Mouse (Mus musculus) CH12.LX (cell line): Measurements from ENCODE around the gene Prdm10.

ENCODE experiments used
- CTCF ChIP-seq, 2 experiments: IDR thresholded peaks in 1 of 2; conservative IDR thresholded peaks in 1 of 2; 2 replicates each; pipeline ENCODE4 v1.5.1; 2011 to 2012; ENCODE audit warnings: low read depth in 2 of 2, low read length in 2 of 2, improper control_type of control experiment in 1 of 2, inconsistent platforms in 1 of 2, mild to moderate bottlenecking in 1 of 2, moderate library complexity in 1 of 2
- ELF1 ChIP-seq: IDR thresholded peaks from 2 replicates; pipeline ENCODE4 v1.6.1; 2014; ENCODE audit warnings: low read depth, mild to moderate bottlenecking, inconsistent platforms, low read length, improper control_type of control experiment
- ETS1 ChIP-seq: conservative IDR thresholded peaks from 2 replicates; pipeline ENCODE4 v1.6.1; 2012; ENCODE audit warnings: low read depth, mild to moderate bottlenecking, inconsistent platforms, low read length, improper control_type of control experiment, moderate library complexity
- IRF4 ChIP-seq: IDR thresholded peaks from 2 replicates; pipeline ENCODE4 v1.6.1; 2014; ENCODE audit warnings: low read depth, mild to moderate bottlenecking, inconsistent platforms, low read length, improper control_type of control experiment
- MAFK ChIP-seq: IDR thresholded peaks from 2 replicates; pipeline ENCODE4 v1.6.1; 2011; ENCODE audit warnings: low read length, improper control_type of control experiment; ENCODE audit not compliant: insufficient replicate concordance
- MAX ChIP-seq: IDR thresholded peaks from 2 replicates; pipeline ENCODE4 v1.6.1; 2011; ENCODE audit warnings: low read length, improper control_type of control experiment
- MEF2A ChIP-seq: IDR thresholded peaks from 2 replicates; pipeline ENCODE4 v1.6.1; 2014; ENCODE audit warnings: low read depth, mild to moderate bottlenecking, inconsistent platforms, low read length, improper control_type of control experiment, borderline replicate concordance
- MXI1 ChIP-seq: IDR thresholded peaks from 2 replicates; pipeline ENCODE4 v1.6.1; 2011; ENCODE audit warnings: mild to moderate bottlenecking, low read depth, low read length, improper control_type of control experiment
- POLR2A ChIP-seq: IDR thresholded peaks from 2 replicates; pipeline ENCODE4 v1.6.1; 2011; ENCODE audit warnings: low read depth, mild to moderate bottlenecking, improper control_type of control experiment, low read length
- POLR2AphosphoS2 ChIP-seq: IDR thresholded peaks from 2 replicates; pipeline ENCODE4 v1.6.1; 2011; ENCODE audit warnings: low read depth, low read length, improper control_type of control experiment
- TCF12 ChIP-seq: IDR thresholded peaks from 2 replicates; pipeline ENCODE4 v1.6.1; 2014; ENCODE audit warnings: low read depth, mild to moderate bottlenecking, inconsistent platforms, low read length, improper control_type of control experiment
- USF1 ChIP-seq: IDR thresholded peaks from 2 replicates; pipeline ENCODE4 v1.6.1; 2014; ENCODE audit warnings: low read depth, mild to moderate bottlenecking, inconsistent platforms, low read length, improper control_type of control experiment
- ZMIZ1 ChIP-seq: IDR thresholded peaks from 2 replicates; pipeline ENCODE4 v1.6.1; 2012; ENCODE audit warnings: low read depth, mild to moderate bottlenecking, inconsistent platforms, low read length, improper control_type of control experiment

GRCm38 (mm10) chr9:31305807-31306206 is 25.5 kb downstream of the Prdm10 start:
- no peak for TF ChIP-seq CTCF (conservative IDR thresholded peaks at IDR 0.05 in 1 of 2, IDR thresholded peaks at IDR 0.05 in 1 of 2; ENCODE audit: low read depth in 2 of 2, low read length in 2 of 2)
- no peak for TF ChIP-seq ETS1
- TF ChIP-seq POLR2A: no peak
- TF ChIP-seq ELF1: no peak
- TF ChIP-seq IRF4: no peak
- no peak for TF ChIP-seq MXI1
- TF ChIP-seq MEF2A: no peak
- no peak for TF ChIP-seq USF1
- TF ChIP-seq ZMIZ1: no peak
- TF ChIP-seq TCF12: no peak
- TF ChIP-seq MAFK: no peak
- TF ChIP-seq MAX: no peak
- TF ChIP-seq POLR2AphosphoS2: no peak
